Mouse (Mus musculus) spleen, adult 12 weeks (tissue): ENCODE data around the gene Epb42.
"Not testable (repeated sequence)": the region's sequence is repeated elsewhere in the genome, so short reads cannot be mapped to it uniquely, and the experiment has no call there.

Experiments used
- DNase-seq: peaks from one replicate; pipeline ENCODE4 v3.0.0; 2022; ENCODE audit warnings: low spot score

The Epb42 gene

GRCm38 (mm10) chr2:121007925-121008663 lies 28.8 kb downstream of the Epb42 start, which contains the start of gene Ccndbp1:
TSS of gene Ccndbp1 (plus strand) at chr2:121008403.
- DNase-seq = peak; percentile 81

DNA sequence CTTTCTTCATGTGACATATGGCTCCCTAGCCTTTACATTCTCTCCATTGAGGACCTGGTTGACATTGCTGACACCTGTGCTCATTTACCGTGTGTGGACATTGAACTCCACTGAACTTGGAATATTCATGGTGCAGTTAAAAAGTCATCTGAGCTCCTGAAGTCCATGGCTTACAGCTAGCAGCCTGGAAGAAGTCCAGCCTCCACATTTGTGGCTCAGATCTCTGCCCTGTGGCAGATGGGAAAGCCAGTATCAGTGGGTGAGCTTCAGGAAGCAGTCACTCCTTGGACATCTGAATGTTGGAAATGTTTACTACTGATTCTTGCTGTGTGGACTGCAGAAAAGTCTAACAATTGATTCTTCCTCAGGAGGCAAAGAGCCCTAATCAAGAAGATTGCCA lies 29.9 kb downstream of the Epb42 start:
- DNase-seq = no peak

- no peak for DNase-seq
These were observed 32.7 kb downstream of the Epb42 start for GRCm38 (mm10) chr2:121004018-121004811.

DNA sequence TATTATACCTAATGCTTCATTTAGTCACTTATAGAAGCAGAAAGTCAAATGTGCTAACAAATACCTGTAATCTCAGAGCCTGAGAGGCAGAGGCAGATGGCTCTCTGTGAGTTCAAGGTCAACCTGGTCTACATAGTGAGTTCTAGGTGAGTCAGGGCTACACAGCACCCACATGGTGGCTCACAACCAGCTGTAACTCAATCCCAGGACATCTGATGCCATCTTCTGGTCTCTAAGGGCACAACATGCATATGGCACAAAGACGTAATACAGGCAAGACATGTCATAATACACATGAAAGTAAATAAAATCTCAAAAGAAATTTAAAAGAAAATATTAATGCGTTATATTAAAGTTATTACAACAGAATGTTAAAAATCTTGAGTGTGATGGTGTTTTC lies 33.3 kb downstream of the Epb42 start:
- no peak for DNase-seq

- DNase-seq = no peak
These were observed 38.0 kb downstream of the Epb42 start for GRCm38 (mm10) chr2:120998863-120999262.

GRCm38 (mm10) chr2:120996607-120997006 lies 40.3 kb downstream of the Epb42 start:
- not testable (repeated sequence) for DNase-seq

- no peak for DNase-seq
These were observed 45.7 kb downstream of the Epb42 start for GRCm38 (mm10) chr2:120991196-120991595.

GRCm38 (mm10) chr2:120985241-120985640 lies 51.6 kb downstream of the Epb42 start:
- DNase-seq = no peak

DNA sequence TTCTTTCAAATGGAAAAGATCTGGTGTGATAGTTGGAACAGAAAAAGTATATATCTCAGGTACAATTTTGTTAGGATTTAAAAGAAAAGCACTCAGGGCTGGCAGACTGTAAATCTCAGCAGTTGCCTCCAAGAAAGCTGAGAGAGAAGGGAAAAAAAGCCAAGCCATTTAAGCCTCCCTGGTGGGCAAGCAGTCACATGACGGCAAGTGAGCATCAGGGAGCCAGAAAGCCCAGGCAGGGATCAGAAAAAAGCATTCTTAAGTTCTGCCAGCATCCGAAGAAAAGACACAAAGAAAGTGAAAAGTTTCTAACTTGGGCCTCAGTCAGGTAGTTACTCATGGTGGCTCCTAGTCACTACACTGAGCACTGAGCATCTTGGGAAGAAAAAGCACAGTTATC lies 53.3 kb downstream of the Epb42 start:
- no peak for DNase-seq

DNA sequence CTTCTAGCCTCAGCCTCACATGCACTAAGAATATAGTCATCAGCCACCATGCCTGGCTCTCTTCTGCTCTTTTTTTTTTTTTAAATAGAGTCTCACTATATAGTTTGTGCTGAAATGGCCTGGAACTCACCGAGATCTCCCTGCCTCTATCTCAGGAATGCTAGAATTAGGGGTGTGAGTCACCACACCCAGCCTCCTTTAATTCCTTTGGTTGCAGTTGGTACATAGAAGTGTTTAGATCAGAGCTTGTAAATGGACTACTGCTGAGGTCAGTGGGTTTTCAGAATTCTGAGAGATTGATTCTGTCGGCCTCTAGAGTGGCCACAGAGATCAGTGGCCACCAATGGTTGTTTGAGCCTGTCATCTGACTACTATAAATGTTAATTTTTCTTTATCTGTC lies 56.0 kb downstream of the Epb42 start:
- DNase-seq = no peak

DNA sequence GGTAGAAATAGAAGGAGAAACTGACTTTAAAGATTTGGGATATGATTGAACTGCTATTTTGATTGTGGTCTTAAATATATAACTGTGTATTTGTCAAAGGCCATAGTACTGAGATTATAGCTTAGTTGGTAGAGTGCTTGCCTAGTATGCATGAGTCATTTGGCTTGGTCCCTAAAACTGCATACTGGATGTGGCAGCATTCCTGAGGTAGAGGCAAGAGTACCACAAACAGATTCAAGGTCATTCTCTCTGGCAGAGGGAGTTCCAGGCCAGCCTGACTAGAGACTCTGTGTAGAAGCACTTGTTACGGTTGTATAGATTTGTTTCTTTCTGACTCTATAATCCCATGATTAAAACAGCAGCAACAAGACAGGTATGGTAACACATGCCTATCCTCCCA lies 57.1 kb downstream of the Epb42 start:
- DNase-seq = no peak

DNA sequence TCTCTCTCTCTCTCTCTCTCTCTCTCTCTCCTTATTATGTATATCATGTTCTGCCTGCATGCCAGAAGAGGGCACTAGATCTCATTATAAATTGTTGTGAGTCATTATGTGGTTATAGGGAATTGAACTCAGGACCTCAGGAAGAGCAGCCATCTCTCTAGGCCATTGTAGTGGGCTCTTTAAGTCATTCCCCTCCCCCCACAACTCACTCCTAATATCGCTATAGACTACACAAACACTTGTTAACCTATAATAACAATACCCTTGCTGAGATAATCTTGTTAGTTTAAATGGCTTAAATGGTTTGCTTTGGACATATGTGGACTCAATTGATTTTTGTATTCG lies 58.2 kb downstream of the Epb42 start:
- no peak for DNase-seq

DNA sequence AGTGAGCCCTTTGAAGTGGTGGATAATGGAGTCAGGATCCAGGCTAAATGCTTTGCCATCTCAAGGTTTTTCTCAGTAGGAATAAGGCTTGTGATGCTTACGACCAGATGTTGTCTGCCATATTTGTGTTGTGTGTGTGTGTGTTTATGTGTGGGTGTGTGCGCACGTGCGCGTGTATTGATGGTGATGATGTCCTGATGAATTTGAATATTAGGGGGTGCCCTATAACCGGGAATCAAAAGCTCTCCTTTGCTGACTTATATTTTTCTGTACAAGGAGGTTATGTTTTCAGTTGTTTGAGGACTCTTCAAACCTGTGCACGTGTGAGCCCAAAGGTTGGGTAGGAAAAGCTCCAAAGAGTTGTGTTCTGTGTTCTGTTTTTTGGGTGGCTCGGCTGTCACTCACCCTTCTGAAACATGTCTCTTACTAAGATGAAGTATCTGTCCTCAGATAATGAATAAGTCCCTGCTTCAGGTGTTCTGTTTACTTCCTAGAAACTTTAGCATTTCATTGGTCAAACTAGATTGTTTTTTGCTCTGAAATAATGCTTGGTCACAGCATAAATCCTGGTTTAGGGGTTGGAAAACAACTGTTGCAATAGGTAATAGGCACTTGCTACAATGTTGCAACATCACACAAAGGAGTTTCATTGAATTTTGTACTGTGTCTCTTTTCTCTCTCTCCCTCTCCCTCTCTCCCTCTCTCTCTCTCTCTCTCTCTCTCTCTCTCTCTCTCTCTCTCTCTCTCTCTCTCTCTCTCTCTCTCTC lies 58.8 kb downstream of the Epb42 start:
- DNase-seq = no peak

DNA sequence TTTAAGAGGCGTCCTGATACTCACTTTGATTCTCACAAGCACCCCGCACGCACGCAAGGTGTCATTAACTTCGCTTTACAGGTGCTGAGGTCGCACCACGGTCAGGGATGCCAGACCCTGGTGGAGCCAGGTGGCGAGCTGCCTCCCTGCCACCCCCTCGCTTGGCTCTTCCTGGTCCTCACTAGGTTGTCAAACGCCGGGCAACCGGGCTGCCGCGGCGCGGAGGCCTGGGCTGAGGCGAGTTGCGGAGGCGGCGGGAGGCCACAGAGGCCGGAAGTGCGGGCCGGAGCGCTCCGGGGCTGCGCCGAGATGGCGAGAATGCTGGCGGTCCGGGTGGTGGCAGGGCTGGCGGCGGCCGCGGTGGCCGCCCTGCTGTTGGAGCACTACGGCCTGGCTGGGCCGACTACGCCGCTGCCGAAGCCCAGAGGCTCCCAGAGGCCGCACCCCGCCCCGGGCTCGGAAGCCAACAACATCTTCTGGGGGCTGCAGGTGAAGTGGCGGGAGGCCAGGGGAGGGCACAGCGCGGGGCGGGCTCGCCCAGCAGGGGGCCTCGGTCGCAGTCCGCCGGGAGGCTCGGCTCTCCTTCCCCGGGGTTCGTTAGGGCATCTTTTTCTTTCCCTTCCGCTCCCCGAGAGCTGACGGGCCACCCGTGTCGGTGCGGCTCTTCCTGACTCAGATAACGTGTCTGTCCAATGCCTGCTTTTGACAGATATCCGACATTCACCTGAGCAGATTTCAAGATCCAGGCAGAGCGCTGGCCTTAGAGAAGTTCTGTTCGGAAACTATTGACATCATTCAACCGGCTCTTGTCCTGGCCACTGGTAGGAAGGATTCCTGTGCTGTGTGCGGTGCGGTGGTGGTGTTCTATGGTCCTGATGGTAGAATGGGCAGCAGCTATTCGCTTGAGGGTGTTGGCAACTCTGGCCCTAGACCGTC lies 59.6 kb downstream of the Epb42 start, which contains the start of gene Tmem62:
TSS of gene Tmem62 (plus strand) at position 28 of the 936 bp plus-strand sequence.
- peak; percentile 74 for DNase-seq

- no peak for DNase-seq
These were observed 60.6 kb downstream of the Epb42 start for GRCm38 (mm10) chr2:120976308-120976707.

DNA sequence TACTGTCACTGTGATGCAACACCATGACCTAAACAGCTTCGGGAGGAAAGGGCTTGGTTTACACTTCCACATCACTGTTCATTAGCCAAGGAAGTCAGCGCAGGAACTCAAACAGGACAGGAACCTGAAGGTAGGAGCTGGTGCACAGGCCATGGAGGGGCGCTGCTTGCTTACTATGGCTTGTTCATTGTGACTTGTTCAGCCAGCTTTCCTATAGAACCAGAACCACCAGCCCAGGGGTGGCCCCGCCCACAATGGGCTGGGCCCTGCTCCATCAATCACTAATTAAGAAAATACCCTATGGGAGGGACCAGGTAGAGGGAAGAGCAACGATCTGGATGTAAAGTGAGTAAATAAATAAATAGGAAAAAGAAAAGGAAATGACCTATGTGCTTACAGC lies 63.9 kb downstream of the Epb42 start:
- no peak for DNase-seq

DNA sequence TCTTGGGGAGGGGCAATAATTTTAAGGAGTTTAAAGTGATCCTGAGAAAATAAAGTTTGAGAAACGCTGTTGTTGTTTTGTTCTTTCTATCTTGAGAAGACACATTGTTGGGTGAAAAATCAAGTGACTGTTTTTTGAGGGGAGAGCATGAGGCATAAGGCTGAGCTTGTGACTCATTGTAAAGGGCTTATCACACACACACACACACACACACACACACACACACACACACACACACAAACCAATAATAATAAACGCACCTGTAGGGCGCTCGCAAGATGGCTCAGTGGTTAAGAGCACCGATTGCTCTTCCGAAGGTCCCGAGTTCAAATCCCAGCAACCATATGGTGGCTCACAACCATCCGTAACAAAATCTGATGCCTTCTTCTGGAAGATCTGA lies 64.6 kb downstream of the Epb42 start:
- DNase-seq = not testable (repeated sequence)

GRCm38 (mm10) chr2:120971766-120972165 lies 65.1 kb downstream of the Epb42 start:
- DNase-seq = no peak

GRCm38 (mm10) chr2:120970559-120971080 lies 66.3 kb downstream of the Epb42 start, which contains the start of gene Ubr1:
TSS of gene Ubr1 (minus strand) at chr2:120970715.
- DNase-seq = peak; percentile 79

- no peak for DNase-seq
These were observed 66.8 kb downstream of the Epb42 start for GRCm38 (mm10) chr2:120970045-120970539.
